Mouse (Mus musculus) kidney, adult 2 months (tissue): ENCODE measurements around the gene Zswim9. TPM values are rescaled to one million over a fixed set of nuclear protein-coding genes. Genes with fewer than 3 reads are reported as not detected.

Experiments used
- DNase-seq: peaks from one replicate; pipeline ENCODE4 v3.0.0; 2021
- H3K27ac ChIP-seq: fragments of 200-500 bp; 2 replicates; pipeline ENCODE4 v1.5.1; 2012; ENCODE audit warnings: low read depth, low read length, control low read depth, inconsistent platforms; ENCODE audit not compliant: insufficient read depth
- H3K27me3 ChIP-seq: fragments of 200-500 bp; replicated peaks from 2 replicates; pipeline ENCODE4 v1.6.1; 2012; ENCODE audit warnings: mild to moderate bottlenecking, moderate library complexity, low read length, inconsistent platforms; ENCODE audit not compliant: control insufficient read depth, insufficient read depth
- H3K36me3 ChIP-seq: fragments of 200-500 bp; 2 replicates; pipeline ENCODE4 v1.6.1; 2012; ENCODE audit warnings: mild to moderate bottlenecking, moderate library complexity, low read length, inconsistent platforms; ENCODE audit not compliant: control insufficient read depth, insufficient read depth
- H3K4me1 ChIP-seq: fragments of 200-500 bp; 2 replicates; pipeline ENCODE4 v1.6.1; 2011; ENCODE audit warnings: low read length; ENCODE audit not compliant: control insufficient read depth, insufficient read depth
- H3K4me3 ChIP-seq: fragments of 200-500 bp; 2 replicates; pipeline ENCODE4 v1.5.1; 2011; ENCODE audit warnings: mild to moderate bottlenecking, low read depth, low read length, control low read depth; ENCODE audit not compliant: insufficient read depth
- CTCF ChIP-seq: fragments of 200-500 bp; conservative IDR thresholded peaks from 2 replicates; pipeline ENCODE4 v1.5.1; 2011; ENCODE audit warnings: low read depth, mild to moderate bottlenecking, control low read depth, low read length, moderate library complexity, mixed read lengths; ENCODE audit not compliant: insufficient read depth, insufficient read length
- POLR2A ChIP-seq: fragments of 200-500 bp; IDR thresholded peaks from one replicate; pipeline ENCODE4 v1.6.1; 2011; ENCODE audit warnings: low read depth, low read length, control low read depth
- WGBS: fragments of 180-500 bp; shearing (Covaris S2); methylation state at CpG from one replicate; pipeline ENCODE4 v1.1.7; 2018; 5-methylcytosine and 5-hydroxymethylcytosine counted together
- polyA plus RNA-seq: library from polyadenylated mRNA; depleted of rRNA; stranded (reverse); fragments of >200 nt; gene quantifications from 2 replicates; pipeline ENCODE4 v1.2.3, GENCODE M21; 2012

Zswim9 gene
- polyA plus RNA-seq, 1 experiment: 3.2 TPM

DNA sequence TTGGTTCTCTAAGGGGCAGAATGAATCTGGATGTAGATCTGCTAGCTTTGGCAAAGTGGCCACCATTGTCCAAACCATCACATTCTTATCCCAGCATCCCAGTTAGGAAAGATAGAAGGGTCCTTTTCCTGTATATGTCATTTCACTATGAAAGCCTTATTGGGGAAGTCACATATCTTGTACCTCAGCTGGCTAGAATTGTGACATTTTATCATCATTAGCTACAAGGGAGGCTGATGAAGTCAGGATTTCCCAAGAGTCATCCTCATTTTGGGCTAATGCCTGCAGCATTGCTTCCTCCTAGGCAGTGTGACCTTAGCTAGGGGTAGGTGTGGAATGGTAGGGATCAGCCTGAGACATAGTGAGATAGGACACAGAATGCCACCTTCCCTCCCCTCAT lies 24.9 kb upstream of the Zswim9 start:
- no peak for DNase-seq
- TF ChIP-seq POLR2A (no peak), CTCF (no peak)
- H3K36me3 ChIP-seq: no peaks in the 10 kb centered on the region
- H3K27me3 ChIP-seq: no peaks in the 10 kb centered on the region
- no peaks in the 10 kb centered on the region for H3K4me1 ChIP-seq
- H3K27ac ChIP-seq: no peak overlapping the region
- H3K4me3 ChIP-seq: no peak overlapping the region

DNA sequence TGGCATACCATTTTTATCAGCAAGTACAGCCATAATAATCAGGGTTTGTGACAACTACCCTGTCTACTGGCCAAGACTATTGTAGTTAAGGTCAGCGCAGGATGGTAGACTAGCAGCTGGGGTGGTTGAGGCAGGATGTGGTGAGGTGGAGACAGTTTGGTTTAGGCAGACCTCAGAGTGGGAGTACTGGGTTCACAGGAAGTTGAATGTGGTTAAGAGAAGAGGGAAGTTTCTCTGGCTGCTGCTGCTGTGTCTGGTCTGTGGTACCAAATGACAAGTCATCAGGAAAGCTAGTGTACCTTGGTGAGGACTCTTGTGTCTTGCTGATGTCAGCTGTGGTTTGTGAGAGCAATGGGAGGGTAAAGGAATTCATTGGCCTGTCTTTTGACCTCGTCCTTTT lies 24.3 kb upstream of the Zswim9 start:
- Histone ChIP-seq H3K27ac (no peak overlapping the region), H3K36me3 (no peaks in the 10 kb centered on the region), H3K4me1 (no peaks in the 10 kb centered on the region), H3K4me3 (no peak overlapping the region), H3K27me3 (no peaks in the 10 kb centered on the region)
- TF ChIP-seq POLR2A (no peak), CTCF (no peak)
- peak; percentile 5 for DNase-seq
- 81% methylated on average over 2 of the region's 2 CpGs for WGBS

DNA sequence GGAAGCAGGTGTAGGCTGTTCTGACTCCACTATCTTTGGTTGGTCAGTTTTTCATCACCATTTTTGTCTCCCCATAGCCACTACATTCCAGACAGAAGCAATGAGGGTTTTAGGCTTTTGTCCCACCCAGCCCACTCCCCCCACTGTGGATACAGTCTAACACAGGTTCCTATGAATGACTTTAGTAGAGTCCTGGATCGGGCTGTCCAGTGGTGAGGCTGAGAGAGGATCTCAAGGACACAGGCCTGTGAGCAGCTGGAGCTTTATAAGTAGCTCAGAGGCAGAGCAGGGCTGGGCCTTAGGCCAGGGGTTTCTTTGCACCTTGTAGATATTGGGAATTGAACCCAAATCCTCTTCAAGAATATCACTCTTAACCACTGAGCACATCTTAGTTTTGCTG lies 23.1 kb upstream of the Zswim9 start:
- DNase-seq: no peak
- Histone ChIP-seq H3K36me3 (no peaks in the 10 kb centered on the region), H3K27ac (no peak overlapping the region), H3K4me1 (no peaks in the 10 kb centered on the region), H3K27me3 (no peaks in the 10 kb centered on the region), H3K4me3 (no peak overlapping the region)
- WGBS: 97% methylated on average over 1 of the region's 1 CpGs
- TF ChIP-seq POLR2A (no peak), CTCF (no peak)

DNA sequence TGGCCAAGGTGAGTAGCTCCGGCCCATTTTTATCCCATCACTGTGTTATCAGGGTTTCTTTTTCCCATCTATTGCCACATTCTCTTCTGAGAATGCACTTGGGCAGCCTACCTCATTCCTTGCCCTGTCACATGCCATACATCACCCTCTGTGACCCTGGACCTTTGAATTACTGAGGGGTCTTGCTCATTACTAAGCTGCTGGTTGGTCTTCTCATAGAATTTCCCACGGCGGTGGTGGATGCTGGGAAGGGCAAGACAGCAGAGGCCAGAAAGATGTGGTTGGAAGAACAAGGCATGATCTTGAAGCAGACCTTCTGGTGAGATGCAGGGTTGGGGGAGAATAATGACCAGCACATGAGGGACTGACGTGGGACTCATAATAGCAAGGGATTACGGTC lies 20.3 kb upstream of the Zswim9 start:
- Histone ChIP-seq H3K27ac (no peak overlapping the region), H3K4me3 (no peak overlapping the region), H3K36me3 (no peaks in the 10 kb centered on the region), H3K4me1 (no peaks in the 10 kb centered on the region), H3K27me3 (no peaks in the 10 kb centered on the region)
- TF ChIP-seq POLR2A: no peak
- TF ChIP-seq CTCF: no peak
- WGBS: 94% methylated on average over 5 of the region's 5 CpGs
- no peak for DNase-seq

DNA sequence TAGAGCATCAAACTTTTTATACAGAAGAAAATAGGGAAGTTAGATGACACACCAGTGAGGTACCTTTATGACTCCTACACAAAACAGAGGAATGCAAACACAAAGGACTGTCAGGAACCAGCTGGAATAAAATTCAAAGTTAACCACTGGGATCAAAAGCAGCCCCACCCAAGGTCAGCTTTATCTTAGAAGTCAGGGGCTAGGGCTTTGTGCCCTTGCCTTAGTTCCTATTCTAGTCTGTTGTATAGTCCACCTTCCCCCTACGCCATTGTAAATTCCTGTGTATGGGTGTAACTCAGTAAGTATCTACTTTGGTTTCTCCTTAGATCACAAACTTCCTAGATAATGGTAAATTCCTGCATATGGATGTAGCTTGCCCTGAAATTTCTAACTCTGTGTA lies 19.1 kb upstream of the Zswim9 start:
- Histone ChIP-seq H3K27me3 (no peaks in the 10 kb centered on the region), H3K36me3 (no peaks in the 10 kb centered on the region), H3K4me1 (no peaks in the 10 kb centered on the region), H3K4me3 (no peak overlapping the region), H3K27ac (no peak overlapping the region)
- TF ChIP-seq CTCF (no peak), POLR2A (no peak)
- no peak for DNase-seq
- 98% methylated on average over 1 of the region's 1 CpGs for WGBS

DNA sequence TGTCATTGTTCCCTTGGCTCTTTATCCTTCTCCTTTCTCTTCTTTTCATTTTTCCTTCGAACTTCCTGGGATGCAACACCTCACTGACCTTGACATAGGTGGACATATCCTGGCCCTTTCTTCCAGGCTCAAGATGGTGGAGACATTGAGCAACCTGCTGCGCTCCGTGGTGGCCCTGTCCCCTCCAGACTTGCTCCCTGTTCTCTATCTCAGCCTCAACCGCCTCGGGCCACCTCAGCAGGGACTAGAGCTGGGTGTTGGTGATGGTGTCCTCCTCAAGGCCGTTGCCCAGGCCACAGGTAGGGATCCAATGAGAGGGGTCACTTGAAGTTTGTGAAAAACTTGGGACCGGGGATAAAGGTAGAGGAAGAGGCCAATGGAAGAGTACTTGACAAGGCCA lies 16.7 kb upstream of the Zswim9 start:
- Histone ChIP-seq H3K27me3 (no peaks in the 10 kb centered on the region), H3K4me1 (no peaks in the 10 kb centered on the region), H3K4me3 (no peak overlapping the region), H3K36me3 (no peaks in the 10 kb centered on the region), H3K27ac (no peak overlapping the region)
- no peak for TF ChIP-seq CTCF
- no peak for TF ChIP-seq POLR2A
- WGBS: 95% methylated on average over 7 of the region's 7 CpGs
- DNase-seq: no peak

DNA sequence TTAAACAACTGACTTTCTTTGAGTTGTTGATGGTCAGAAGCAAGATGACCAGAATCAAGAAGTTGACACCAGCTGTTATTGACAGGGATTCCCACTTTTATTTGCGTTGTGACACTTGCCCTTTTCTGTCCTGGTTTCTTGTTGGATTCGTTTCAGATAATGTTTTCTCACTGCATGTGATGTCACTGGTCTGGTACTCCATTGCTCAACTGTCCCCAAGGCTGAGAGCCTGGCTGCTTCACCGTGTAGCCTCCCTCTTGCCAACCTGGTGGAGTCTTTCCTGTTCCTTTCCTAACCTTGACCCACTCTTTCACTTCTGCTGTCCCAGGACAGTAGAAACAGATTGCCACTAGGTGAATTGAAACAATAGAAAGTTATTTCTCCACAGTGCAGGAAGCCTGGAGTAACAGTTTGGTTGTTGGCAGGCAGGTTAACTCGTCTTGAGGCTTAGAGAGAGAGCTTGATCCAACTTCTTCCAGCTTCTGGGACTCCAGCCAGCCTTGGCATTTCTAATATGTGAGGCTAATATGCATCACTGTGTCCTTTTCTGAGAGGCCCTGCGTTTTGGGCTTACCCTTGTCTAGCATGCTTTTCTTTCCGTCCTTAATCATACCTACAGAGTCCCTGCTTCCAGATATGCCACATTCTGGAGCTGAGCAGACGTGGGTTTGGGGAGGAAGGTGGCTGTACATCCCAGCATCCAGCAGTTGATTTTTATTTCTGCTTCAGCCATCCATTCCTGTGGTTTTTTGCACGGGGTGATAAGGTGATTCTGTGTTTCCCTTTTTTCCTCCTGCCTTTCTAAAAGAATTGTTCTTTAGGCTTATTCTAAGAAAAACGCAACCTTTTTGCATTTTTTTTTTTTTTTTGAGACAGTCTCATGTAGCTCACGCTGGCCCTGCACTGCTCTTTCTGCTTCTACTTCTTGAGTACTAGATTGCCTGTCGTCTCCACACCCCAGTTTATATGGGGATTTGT lies 15.6 kb upstream of the Zswim9 start:
- H3K27me3 ChIP-seq: no peaks in the 10 kb centered on the region
- H3K27ac ChIP-seq: no peak overlapping the region
- DNase-seq: no peak
- no peaks in the 10 kb centered on the region for H3K36me3 ChIP-seq
- 82% methylated on average over 11 of the region's 11 CpGs for WGBS
- H3K4me1 ChIP-seq: no peaks in the 10 kb centered on the region
- TF ChIP-seq CTCF: no peak
- TF ChIP-seq POLR2A: no peak
- H3K4me3 ChIP-seq: no peak overlapping the region
